Mouse (Mus musculus): Measurements from ENCODE around the gene Gdf3. TPM values are rescaled to one million over a fixed set of nuclear protein-coding genes. Genes with fewer than 3 reads are reported as not detected.

The Gdf3 gene
- polyA plus RNA-seq, 1 experiment from 2014 or later, result 0.09 TPM

- Histone ChIP-seq H3K4me3 (ENCODE audit: low read depth, low read length) (no peak overlapping the region), H3K4me2 (ENCODE audit: low read length) (no peak overlapping the region), H3K4me1 (ENCODE audit: control insufficient read depth, insufficient read depth, low read length) (no peaks in the 10 kb centered on the region), H3K9ac (ENCODE audit: low read depth, low read length) (no peak overlapping the region), H3K9me3 (replicated peaks; ENCODE audit: control insufficient read depth, low read length, poor library complexity, severe bottlenecking) (no peaks in the 10 kb centered on the region), H3K27ac (ENCODE audit: low read length) (no peak overlapping the region), H3K27me3 (ENCODE audit: control insufficient read depth, insufficient read depth, low read depth, low read length) (no peaks in the 10 kb centered on the region), H3K36me3 (ENCODE audit: control insufficient read depth, insufficient read depth, low read length) (no peaks in the 10 kb centered on the region)
- 89% methylated on average over 7 of the region's 7 CpGs for WGBS
- ATAC-seq, result no peak
Measured at GRCm38 (mm10) chr6:122635315-122635714, 25.4 kb upstream of the Gdf3 start.

GRCm38 (mm10) chr6:122633411-122633810 lies 23.5 kb upstream of the Gdf3 start:
- Histone ChIP-seq H3K9me3 (replicated peaks; ENCODE audit: control insufficient read depth, low read length, poor library complexity, severe bottlenecking) (no peaks in the 10 kb centered on the region), H3K4me3 (ENCODE audit: low read depth, low read length) (no peak overlapping the region), H3K9ac (ENCODE audit: low read depth, low read length) (no peak overlapping the region), H3K4me2 (ENCODE audit: low read length) (no peak overlapping the region), H3K4me1 (ENCODE audit: control insufficient read depth, insufficient read depth, low read length) (no peaks in the 10 kb centered on the region), H3K36me3 (ENCODE audit: control insufficient read depth, insufficient read depth, low read length) (no peaks in the 10 kb centered on the region), H3K27me3 (ENCODE audit: control insufficient read depth, insufficient read depth, low read depth, low read length) (no peaks in the 10 kb centered on the region), H3K27ac (ENCODE audit: low read length) (no peak overlapping the region)
- ATAC-seq, result no peak
- 56% methylated on average over 9 of the region's 9 CpGs for WGBS

GRCm38 (mm10) chr6:122627469-122628108 lies 17.7 kb upstream of the Gdf3 start:
- WGBS, result 53% methylated on average over 20 of the region's 20 CpGs
- Histone ChIP-seq H3K4me3 (ENCODE audit: low read depth, low read length) (no peak overlapping the region), H3K9ac (ENCODE audit: low read depth, low read length) (no peak overlapping the region), H3K4me1 (ENCODE audit: control insufficient read depth, insufficient read depth, low read length) (no peaks in the 10 kb centered on the region), H3K9me3 (replicated peaks; ENCODE audit: control insufficient read depth, low read length, poor library complexity, severe bottlenecking) (no peaks in the 10 kb centered on the region), H3K36me3 (ENCODE audit: control insufficient read depth, insufficient read depth, low read length) (no peaks in the 10 kb centered on the region), H3K27me3 (ENCODE audit: control insufficient read depth, insufficient read depth, low read depth, low read length) (no peaks in the 10 kb centered on the region), H3K4me2 (ENCODE audit: low read length) (0 out of 2 replicates have a peak overlapping the region, but pooled peaks have one; percentile 25), H3K27ac (ENCODE audit: low read length) (no peak overlapping the region)
- ATAC-seq, result no peak

- Histone ChIP-seq H3K9ac (ENCODE audit: low read depth, low read length) (no peak within 1 kb of the TSS), H3K27ac (ENCODE audit: low read length) (no peak within 1 kb of the TSS), H3K9me3 (replicated peaks; ENCODE audit: control insufficient read depth, low read length, poor library complexity, severe bottlenecking) (no peaks in the 10 kb centered on the region), H3K4me2 (ENCODE audit: low read length) (no peak within 1 kb of the TSS), H3K4me3 (ENCODE audit: low read depth, low read length) (no peak within 1 kb of the TSS), H3K36me3 (ENCODE audit: control insufficient read depth, insufficient read depth, low read length) (no peaks in the 10 kb centered on the region), H3K4me1 (ENCODE audit: control insufficient read depth, insufficient read depth, low read length) (no peaks in the 10 kb centered on the region), H3K27me3 (ENCODE audit: control insufficient read depth, insufficient read depth, low read depth, low read length) (no peaks in the 10 kb centered on the region)
- 93% methylated on average over 8 of the region's 8 CpGs for WGBS
- no peak for ATAC-seq
Measured at GRCm38 (mm10) chr6:122626110-122626509, 16.2 kb upstream of the Gdf3 start, which contains the start of gene Dppa3. Gene Dppa3, plus strand, starts transcription at chr6:122626410.

- WGBS, result 83% methylated on average over 4 of the region's 4 CpGs
- Histone ChIP-seq H3K36me3 (ENCODE audit: control insufficient read depth, insufficient read depth, low read length) (no peaks in the 10 kb centered on the region), H3K4me2 (ENCODE audit: low read length) (no peak overlapping the region), H3K27ac (ENCODE audit: low read length) (no peak overlapping the region), H3K27me3 (ENCODE audit: control insufficient read depth, insufficient read depth, low read depth, low read length) (no peaks in the 10 kb centered on the region), H3K9ac (ENCODE audit: low read depth, low read length) (no peak overlapping the region), H3K9me3 (replicated peaks; ENCODE audit: control insufficient read depth, low read length, poor library complexity, severe bottlenecking) (no peaks in the 10 kb centered on the region), H3K4me3 (ENCODE audit: low read depth, low read length) (no peak overlapping the region), H3K4me1 (ENCODE audit: control insufficient read depth, insufficient read depth, low read length) (no peaks in the 10 kb centered on the region)
- no peak for ATAC-seq
Measured at GRCm38 (mm10) chr6:122625156-122625555, 15.3 kb upstream of the Gdf3 start.

GRCm38 (mm10) chr6:122624480-122624879 lies 14.6 kb upstream of the Gdf3 start:
- H3K4me1 ChIP-seq (ENCODE audit: control insufficient read depth, insufficient read depth, low read length), result no peaks in the 10 kb centered on the region
- H3K9ac ChIP-seq (ENCODE audit: low read depth, low read length), result no peak overlapping the region
- no peaks in the 10 kb centered on the region for H3K9me3 ChIP-seq (replicated peaks; ENCODE audit: control insufficient read depth, low read length, poor library complexity, severe bottlenecking)
- no peak overlapping the region for H3K4me3 ChIP-seq (ENCODE audit: low read depth, low read length)
- no peaks in the 10 kb centered on the region for H3K27me3 ChIP-seq (ENCODE audit: control insufficient read depth, insufficient read depth, low read depth, low read length)
- no peaks in the 10 kb centered on the region for H3K36me3 ChIP-seq (ENCODE audit: control insufficient read depth, insufficient read depth, low read length)
- WGBS, result 21% methylated on average over 5 of the region's 5 CpGs
- no peak overlapping the region for H3K27ac ChIP-seq (ENCODE audit: low read length)
- no peak for ATAC-seq
- H3K4me2 ChIP-seq (ENCODE audit: low read length), result no peak overlapping the region

GRCm38 (mm10) chr6:122621066-122621465 lies 11.2 kb upstream of the Gdf3 start:
- Histone ChIP-seq H3K4me1 (ENCODE audit: control insufficient read depth, insufficient read depth, low read length) (no peaks in the 10 kb centered on the region), H3K4me2 (ENCODE audit: low read length) (no peak overlapping the region), H3K36me3 (ENCODE audit: control insufficient read depth, insufficient read depth, low read length) (no peaks in the 10 kb centered on the region), H3K27ac (ENCODE audit: low read length) (no peak overlapping the region), H3K9me3 (replicated peaks; ENCODE audit: control insufficient read depth, low read length, poor library complexity, severe bottlenecking) (no peaks in the 10 kb centered on the region), H3K27me3 (ENCODE audit: control insufficient read depth, insufficient read depth, low read depth, low read length) (no peaks in the 10 kb centered on the region), H3K9ac (ENCODE audit: low read depth, low read length) (no peak overlapping the region), H3K4me3 (ENCODE audit: low read depth, low read length) (no peak overlapping the region)
- no peak for ATAC-seq
- WGBS, result 93% methylated on average over 6 of the region's 6 CpGs

- Histone ChIP-seq H3K27me3 (ENCODE audit: control insufficient read depth, insufficient read depth, low read depth, low read length) (no peaks in the 10 kb centered on the region), H3K36me3 (ENCODE audit: control insufficient read depth, insufficient read depth, low read length) (no peaks in the 10 kb centered on the region), H3K9me3 (replicated peaks; ENCODE audit: control insufficient read depth, low read length, poor library complexity, severe bottlenecking) (no peaks in the 10 kb centered on the region), H3K27ac (ENCODE audit: low read length) (no peak overlapping the region), H3K4me2 (ENCODE audit: low read length) (no peak overlapping the region), H3K4me1 (ENCODE audit: control insufficient read depth, insufficient read depth, low read length) (no peaks in the 10 kb centered on the region), H3K9ac (ENCODE audit: low read depth, low read length) (no peak overlapping the region), H3K4me3 (ENCODE audit: low read depth, low read length) (no peak overlapping the region)
- ATAC-seq, result no peak
- WGBS, result 76% methylated on average over 3 of the region's 3 CpGs
Measured at GRCm38 (mm10) chr6:122616022-122616421, 6.1 kb upstream of the Gdf3 start.

- Histone ChIP-seq H3K27ac (ENCODE audit: low read length) (no peak overlapping the region), H3K4me3 (ENCODE audit: low read depth, low read length) (no peak overlapping the region), H3K9me3 (replicated peaks; ENCODE audit: control insufficient read depth, low read length, poor library complexity, severe bottlenecking) (no peaks in the 10 kb centered on the region), H3K4me1 (ENCODE audit: control insufficient read depth, insufficient read depth, low read length) (no peaks in the 10 kb centered on the region), H3K4me2 (ENCODE audit: low read length) (no peak overlapping the region), H3K27me3 (ENCODE audit: control insufficient read depth, insufficient read depth, low read depth, low read length) (no peaks in the 10 kb centered on the region), H3K36me3 (ENCODE audit: control insufficient read depth, insufficient read depth, low read length) (no peaks in the 10 kb centered on the region), H3K9ac (ENCODE audit: low read depth, low read length) (no peak overlapping the region)
- no peak for ATAC-seq
- WGBS, result 69% methylated on average over 2 of the region's 2 CpGs
Measured at GRCm38 (mm10) chr6:122614047-122614446, 4.2 kb upstream of the Gdf3 start.
